Mouse (Mus musculus) limb, embryonic 11.5 days (tissue): ENCODE results near the gene Lrp8. TPM values are rescaled to one million over a fixed set of nuclear protein-coding genes. Genes with fewer than 3 reads are reported as not detected.

Experiments used
- ATAC-seq: fragments of 200-750 bp; cut with Nextera tagmentation; 2 replicates; pipeline ENCODE4 v1.8.0; 2017; ENCODE audit warnings: low read depth; ENCODE audit not compliant: insufficient number of reproducible peaks, low FRiP score, low TSS enrichment
- DNase-seq: peaks from one replicate; pipeline ENCODE4 v3.0.0-alpha.2; 2015; ENCODE audit warnings: low spot score
- H3K27ac ChIP-seq: fragments of 300-500 bp; sonication (generic); replicated peaks from 2 replicates; pipeline ENCODE4 v1.5.1; 2014; ENCODE audit warnings: low read depth, mild to moderate bottlenecking, low read length
- H3K27me3 ChIP-seq: fragments of 300-500 bp; sonication (generic); 2 replicates; pipeline ENCODE4 v1.6.1; 2014; ENCODE audit warnings: mild to moderate bottlenecking, low read length, mixed read lengths; ENCODE audit not compliant: control insufficient read depth, insufficient read depth
- H3K36me3 ChIP-seq: fragments of 300-500 bp; sonication (generic); 2 replicates; pipeline ENCODE4 v1.6.1; 2014; ENCODE audit warnings: mild to moderate bottlenecking, low read length, moderate library complexity, mixed read lengths; ENCODE audit not compliant: control insufficient read depth, insufficient read depth
- H3K4me1 ChIP-seq: fragments of 300-500 bp; sonication (generic); 2 replicates; pipeline ENCODE4 v1.6.1; 2014; ENCODE audit warnings: low read length, mixed read lengths; ENCODE audit not compliant: control insufficient read depth, insufficient read depth
- H3K4me2 ChIP-seq: fragments of 300-500 bp; sonication (generic); 2 replicates; pipeline ENCODE4 v1.6.1; 2014; ENCODE audit warnings: low read depth, mild to moderate bottlenecking, moderate library complexity; ENCODE audit not compliant: severe bottlenecking
- H3K4me3 ChIP-seq: fragments of 300-500 bp; sonication (generic); 2 replicates; pipeline ENCODE4 v1.5.1; 2014; ENCODE audit warnings: low read depth, low read length
- H3K9ac ChIP-seq: fragments of 300-500 bp; sonication (generic); 2 replicates; pipeline ENCODE4 v1.6.1; 2014; ENCODE audit warnings: mild to moderate bottlenecking, low read length
- H3K9me3 ChIP-seq: fragments of 300-500 bp; sonication (generic); 2 replicates; pipeline ENCODE4 v1.6.1; 2016; ENCODE audit warnings: low read length; ENCODE audit not compliant: control insufficient read depth
- WGBS: fragments of 180-500 bp; shearing (Covaris S2); extraction: QIAGEN DNeasy Blood & Tissue Kit; methylation state at CpG from one replicate; pipeline ENCODE4 v1.1.7; 2014; 5-methylcytosine and 5-hydroxymethylcytosine counted together
- polyA plus RNA-seq: library from polyadenylated mRNA; unstranded; fragments of >200 nt; fragmentation: Nextera tagmentation; extraction: Ambion mirVana; gene quantifications from 2 replicates; pipeline ENCODE4 v1.2.1, GENCODE M21; 2014

Lrp8 gene
- polyA plus RNA-seq, 1 experiment from 2014 or later, result 5.0 TPM

GRCm38 (mm10) chr4:107858995-107859394 is 56.9 kb downstream of the Lrp8 start:
- no peak for DNase-seq
- Histone ChIP-seq H3K4me2 (no peak overlapping the region), H3K36me3 (no peaks in the 10 kb centered on the region; the same call in 1 of the 2 replicates), H3K4me3 (no peak overlapping the region), H3K27me3 (no peaks in the 10 kb centered on the region), H3K27ac (no peak overlapping the region), H3K9me3 (no peaks in the 10 kb centered on the region), H3K9ac (no peak overlapping the region), H3K4me1 (no peaks in the 10 kb centered on the region)
- WGBS, result 93% methylated on average over 7 of the region's 7 CpGs
- no peak for ATAC-seq

GRCm38 (mm10) chr4:107864866-107865265 is 62.8 kb downstream of the Lrp8 start:
- Histone ChIP-seq H3K27ac (no peak overlapping the region), H3K9ac (no peak overlapping the region), H3K36me3 (no peaks in the 10 kb centered on the region), H3K4me1 (no peaks in the 10 kb centered on the region), H3K4me3 (no peak overlapping the region), H3K4me2 (no peak overlapping the region), H3K27me3 (no peaks in the 10 kb centered on the region), H3K9me3 (no peaks in the 10 kb centered on the region)
- 89% methylated on average over 4 of the region's 4 CpGs for WGBS
- ATAC-seq, result no peak
- no peak for DNase-seq

GRCm38 (mm10) chr4:107879254-107880050 is 77.4 kb downstream of the Lrp8 start, which contains the start of gene Magoh:
TSS of gene Magoh (plus strand) at chr4:107879755.
- ATAC-seq, result peak; percentile 94
- H3K4me2 ChIP-seq, result peak within 1 kb of the TSS; percentile 59
- whole genome bisulfite sequencing, result 4% methylated on average over 48 of the region's 48 CpGs
- 0 out of 2 replicates have a peak, but pooled peaks cover 3% of the 10 kb centered on the region for H3K4me1 ChIP-seq
- peak within 1 kb of the TSS; percentile 78 for H3K9ac ChIP-seq
- peak within 1 kb of the TSS; percentile 58; the same call in 1 of the 2 replicates for H3K27ac ChIP-seq
- H3K9me3 ChIP-seq, result no peaks in the 10 kb centered on the region
- peaks cover 13% of the 10 kb centered on the region for H3K36me3 ChIP-seq
- DNase-seq, result peak; percentile 99
- H3K27me3 ChIP-seq, result no peaks in the 10 kb centered on the region
- peak within 1 kb of the TSS; percentile 81 for H3K4me3 ChIP-seq

GRCm38 (mm10) chr4:107881631-107882030 is 79.6 kb downstream of the Lrp8 start:
- no peaks in the 10 kb centered on the region for H3K27me3 ChIP-seq

GRCm38 (mm10) chr4:107886371-107886770 is 84.3 kb downstream of the Lrp8 start:
- Histone ChIP-seq H3K4me3 (no peak overlapping the region), H3K9me3 (no peaks in the 10 kb centered on the region), H3K4me1 (no peaks in the 10 kb centered on the region), H3K27ac (no peak overlapping the region), H3K4me2 (no peak overlapping the region), H3K27me3 (no peaks in the 10 kb centered on the region), H3K9ac (no peak overlapping the region), H3K36me3 (peaks cover 24% of the 10 kb centered on the region)
- 81% methylated on average over 7 of the region's 7 CpGs for WGBS
- ATAC-seq (no peak), DNase-seq (no peak)

More at GRCm38 (mm10) chr4:107881631-107882030, 79.6 kb downstream of the Lrp8 start:
- no peak overlapping the region for H3K9ac ChIP-seq
- H3K27ac ChIP-seq, result no peak overlapping the region
- no peaks in the 10 kb centered on the region for H3K9me3 ChIP-seq
- H3K4me2 ChIP-seq, result no peak overlapping the region
- 89% methylated on average over 1 of the region's 1 CpGs for WGBS
- no peak for DNase-seq
- H3K36me3 ChIP-seq, result peaks cover 24% of the 10 kb centered on the region
- no peak for ATAC-seq
- H3K4me1 ChIP-seq, result 0 out of 2 replicates have a peak, but pooled peaks cover 3% of the 10 kb centered on the region
- no peak overlapping the region for H3K4me3 ChIP-seq

GRCm38 (mm10) chr4:107889385-107889730 is 87.3 kb downstream of the Lrp8 start:
- H3K36me3 ChIP-seq, result peaks cover 16% of the 10 kb centered on the region
- ATAC-seq (peak; percentile 10; the same call in 1 of the 2 replicates), DNase-seq (no peak)
- WGBS, result 2% methylated on average over 12 of the region's 12 CpGs
- H3K4me3 ChIP-seq, result peak overlapping the region; percentile 56
- H3K27ac ChIP-seq, result no peak overlapping the region
- H3K27me3 ChIP-seq, result no peaks in the 10 kb centered on the region
- H3K9ac ChIP-seq, result peak overlapping the region; percentile 61
- no peaks in the 10 kb centered on the region for H3K4me1 ChIP-seq
- no peaks in the 10 kb centered on the region for H3K9me3 ChIP-seq
- peak overlapping the region; percentile 60 for H3K4me2 ChIP-seq

GRCm38 (mm10) chr4:107889731-107890432 is 87.8 kb downstream of the Lrp8 start, which contains the start of gene 0610037L13Rik:
TSS of gene 0610037L13Rik (plus strand) at chr4:107889813.
- Histone ChIP-seq H3K27ac (no peak within 1 kb of the TSS; the same call in 1 of the 2 replicates), H3K9me3 (no peaks in the 10 kb centered on the region), H3K36me3 (peaks cover 11% of the 10 kb centered on the region), H3K4me3 (peak within 1 kb of the TSS; percentile 56), H3K27me3 (no peaks in the 10 kb centered on the region), H3K4me1 (no peaks in the 10 kb centered on the region), H3K9ac (peak within 1 kb of the TSS; percentile 61), H3K4me2 (peak within 1 kb of the TSS; percentile 60)
- DNase-seq (peak; percentile 94), ATAC-seq (peak; percentile 90)
- under 1% methylated on average over 48 of the region's 48 CpGs for WGBS

- no peak for DNase-seq
- no peak overlapping the region for H3K4me3 ChIP-seq
- H3K27ac ChIP-seq, result no peak overlapping the region
- no peak overlapping the region for H3K4me2 ChIP-seq
- H3K9ac ChIP-seq, result no peak overlapping the region
- H3K9me3 ChIP-seq, result no peaks in the 10 kb centered on the region
- peaks cover 6% of the 10 kb centered on the region; the same call in 1 of the 2 replicates for H3K36me3 ChIP-seq
- ATAC-seq, result no peak
- no peaks in the 10 kb centered on the region for H3K4me1 ChIP-seq
- H3K27me3 ChIP-seq, result no peaks in the 10 kb centered on the region
- WGBS, result 88% methylated on average over 2 of the region's 2 CpGs
Measured at GRCm38 (mm10) chr4:107892663-107893062, 90.6 kb downstream of the Lrp8 start.
